Mouse (Mus musculus) megakaryocyte, embryonic 14.5 days (primary cell): ENCODE data around the gene Eps8.

Source experiments
- FLI1 ChIP-seq: IDR thresholded peaks from 2 replicates; pipeline ENCODE4 v1.6.1; 2012; ENCODE audit warnings: low read length, inconsistent platforms, mixed read lengths
- GATA1 ChIP-seq: IDR thresholded peaks from 3 replicates; pipeline ENCODE4 v1.6.1; 2012; ENCODE audit warnings: mixed read lengths, low read length, inconsistent platforms, borderline replicate concordance

GRCm38 (mm10) chr6:137457210-137457609 lies 197.5 kb downstream of the Eps8 start:
- TF ChIP-seq GATA1, result no peak
- TF ChIP-seq FLI1, result no peak
